Mouse (Mus musculus) liver, embryonic 13.5 days (tissue): ENCODE results near the gene Gata2. TPM values are rescaled to one million over a fixed set of nuclear protein-coding genes. Genes with fewer than 3 reads are reported as not detected.

Experiments
- ATAC-seq: fragments of 200-750 bp; cut with Nextera tagmentation; 2 replicates; pipeline ENCODE4 v1.8.0; 2017; ENCODE audit warnings: low read depth, mild to moderate bottlenecking, moderate number of reproducible peaks, moderate library complexity
- DNase-seq: peaks from one replicate; pipeline ENCODE4 v3.0.0; 2022
- H3K27ac ChIP-seq: fragments of 300-500 bp; sonication (generic); 2 replicates; pipeline ENCODE4 v1.5.1; 2015; ENCODE audit warnings: moderate library complexity, mild to moderate bottlenecking, inconsistent platforms
- H3K27me3 ChIP-seq: fragments of 300-500 bp; sonication (generic); 2 replicates; pipeline ENCODE4 v1.6.1; 2015; ENCODE audit warnings: mild to moderate bottlenecking, inconsistent platforms
- H3K36me3 ChIP-seq: fragments of 300-500 bp; sonication (generic); 2 replicates; pipeline ENCODE4 v1.6.1; 2015; ENCODE audit warnings: mild to moderate bottlenecking, inconsistent platforms
- H3K4me1 ChIP-seq: fragments of 300-500 bp; sonication (generic); replicated peaks from 2 replicates; pipeline ENCODE4 v1.6.1; 2015; ENCODE audit warnings: inconsistent platforms
- H3K4me2 ChIP-seq: fragments of 300-500 bp; sonication (generic); 2 replicates; pipeline ENCODE4 v1.6.1; 2015; ENCODE audit warnings: inconsistent platforms, mild to moderate bottlenecking, moderate library complexity
- H3K4me3 ChIP-seq: fragments of 300-500 bp; sonication (generic); replicated peaks from 2 replicates; pipeline ENCODE4 v1.5.1; 2015; ENCODE audit warnings: mild to moderate bottlenecking, inconsistent platforms
- H3K9ac ChIP-seq: fragments of 300-500 bp; sonication (generic); 2 replicates; pipeline ENCODE4 v1.6.1; 2015; ENCODE audit warnings: mild to moderate bottlenecking, inconsistent platforms
- H3K9me3 ChIP-seq: fragments of 300-500 bp; sonication (generic); replicated peaks from 2 replicates; pipeline ENCODE4 v1.6.1; 2016; ENCODE audit warnings: inconsistent platforms
- WGBS: fragments of 180-500 bp; shearing (Covaris S2); methylation state at CpG from one replicate; pipeline ENCODE4 v1.1.7; 2015; ENCODE audit not compliant: insufficient replicate concordance; 5-methylcytosine and 5-hydroxymethylcytosine counted together
- polyA plus RNA-seq: library from polyadenylated mRNA; unstranded; fragments of >200 nt; fragmentation: Nextera tagmentation; extraction: Ambion mirVana; gene quantifications from 2 replicates; pipeline ENCODE4 v1.2.1, GENCODE M21; 2015

Gata2 gene
- polyA plus RNA-seq, 1 experiment from 2014 or later: 7.4 TPM

- peak overlapping the region; percentile 58 for H3K4me3 ChIP-seq
- H3K36me3 ChIP-seq: no peaks in the 10 kb centered on the region
- H3K27me3 ChIP-seq: peaks cover 100% of the 10 kb centered on the region
- H3K9ac ChIP-seq: peak overlapping the region; percentile 36; the same call in 1 of the 2 replicates
- DNase-seq (no peak), ATAC-seq (no peak)
- no peak overlapping the region for H3K27ac ChIP-seq
- 11% methylated on average over 33 of the region's 33 CpGs for WGBS
- no peaks in the 10 kb centered on the region for H3K9me3 ChIP-seq
- peak overlapping the region; percentile 73 for H3K4me2 ChIP-seq
- peaks cover 67% of the 10 kb centered on the region for H3K4me1 ChIP-seq
These were observed 2.5 kb downstream of the Gata2 start for GRCm38 (mm10) chr6:88196054-88196732.

- no peaks in the 10 kb centered on the region for H3K36me3 ChIP-seq
- no peak for ATAC-seq
- H3K4me2 ChIP-seq: peak overlapping the region; percentile 73
- DNase-seq: no peak
- no peaks in the 10 kb centered on the region for H3K9me3 ChIP-seq
- H3K9ac ChIP-seq: peak overlapping the region; percentile 43
- peaks cover 66% of the 10 kb centered on the region for H3K4me1 ChIP-seq
- H3K4me3 ChIP-seq: peak overlapping the region; percentile 58
- WGBS: under 1% methylated on average over 44 of the region's 44 CpGs
- H3K27ac ChIP-seq: no peak overlapping the region
- peaks cover 100% of the 10 kb centered on the region for H3K27me3 ChIP-seq
These were observed 3.1 kb downstream of the Gata2 start for GRCm38 (mm10) chr6:88196733-88197312.

DNA sequence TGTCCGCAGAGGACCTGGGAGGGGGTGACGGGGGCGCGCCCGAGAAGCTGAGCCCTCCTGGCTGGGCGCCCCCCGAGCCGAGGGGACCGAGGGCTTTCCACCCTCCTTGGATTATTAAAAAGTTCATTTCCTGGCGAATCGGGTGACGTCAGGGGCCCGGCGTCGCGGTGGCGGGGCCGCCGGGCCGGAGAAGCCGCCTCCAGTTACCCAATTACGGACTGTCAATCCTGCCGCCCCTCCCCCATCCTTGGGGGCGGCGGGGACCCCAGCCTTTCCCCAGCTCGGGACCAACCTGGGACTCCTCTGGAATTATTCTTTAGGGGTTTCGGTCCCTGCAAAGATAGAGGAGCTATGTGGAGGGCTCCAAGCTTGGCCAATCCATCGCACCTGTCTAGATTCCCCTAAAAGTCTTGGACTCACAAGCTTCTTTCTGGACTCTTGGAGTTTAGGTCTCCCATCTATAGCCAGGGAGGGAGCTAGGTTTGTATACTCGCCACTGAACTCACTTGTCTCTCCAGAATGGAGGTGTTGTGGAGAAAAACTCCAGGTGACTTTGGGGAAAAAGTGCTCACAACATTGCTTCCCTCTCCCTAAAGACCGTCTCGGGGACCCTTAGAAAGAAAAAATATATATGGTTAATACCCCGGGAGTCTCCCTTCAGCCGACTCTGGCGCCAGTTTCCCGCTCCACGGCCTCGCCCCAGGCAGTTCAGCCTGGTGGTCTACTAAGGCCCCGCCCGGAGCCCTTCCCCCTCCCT, 3.8 kb downstream of the Gata2 start:
- Histone ChIP-seq H3K4me2 (peak overlapping the region; percentile 73), H3K9me3 (no peaks in the 10 kb centered on the region), H3K27ac (no peak overlapping the region), H3K9ac (peak overlapping the region; percentile 43), H3K4me3 (peak overlapping the region; percentile 58), H3K4me1 (peaks cover 69% of the 10 kb centered on the region), H3K27me3 (peaks cover 100% of the 10 kb centered on the region), H3K36me3 (no peaks in the 10 kb centered on the region)
- ATAC-seq (no peak), DNase-seq (no peak)
- 2% methylated on average over 39 of the region's 39 CpGs for WGBS

- under 1% methylated on average over 62 of the region's 62 CpGs for WGBS
- Histone ChIP-seq H3K27me3 (peaks cover 98% of the 10 kb centered on the region), H3K4me1 (peaks cover 75% of the 10 kb centered on the region), H3K27ac (no peak overlapping the region), H3K36me3 (no peaks in the 10 kb centered on the region), H3K9me3 (no peaks in the 10 kb centered on the region), H3K9ac (peak overlapping the region; percentile 56), H3K4me3 (peak overlapping the region; percentile 58), H3K4me2 (peak overlapping the region; percentile 73)
- no peak for DNase-seq
- ATAC-seq: peak; percentile 62
These were observed 4.6 kb downstream of the Gata2 start for GRCm38 (mm10) chr6:88198070-88198940.

- H3K4me2 ChIP-seq: peak overlapping the region; percentile 73
- under 1% methylated on average over 39 of the region's 39 CpGs for WGBS
- DNase-seq (no peak), ATAC-seq (no peak)
- no peaks in the 10 kb centered on the region for H3K36me3 ChIP-seq
- peaks cover 75% of the 10 kb centered on the region for H3K4me1 ChIP-seq
- peaks cover 98% of the 10 kb centered on the region for H3K27me3 ChIP-seq
- no peaks in the 10 kb centered on the region for H3K9me3 ChIP-seq
- peak overlapping the region; percentile 56 for H3K9ac ChIP-seq
- peak overlapping the region; percentile 58 for H3K4me3 ChIP-seq
- H3K27ac ChIP-seq: no peak overlapping the region
These were observed 5.5 kb downstream of the Gata2 start for GRCm38 (mm10) chr6:88199001-88199717.

- 18% methylated on average over 50 of the region's 50 CpGs for WGBS
- no peak overlapping the region for H3K27ac ChIP-seq
- no peaks in the 10 kb centered on the region for H3K9me3 ChIP-seq
- ATAC-seq: no peak
- H3K9ac ChIP-seq: no peak overlapping the region; the same call in 1 of the 2 replicates
- peaks cover 76% of the 10 kb centered on the region for H3K4me1 ChIP-seq
- no peaks in the 10 kb centered on the region for H3K36me3 ChIP-seq
- H3K4me2 ChIP-seq: peak overlapping the region; percentile 73
- DNase-seq: no peak
- H3K27me3 ChIP-seq: peaks cover 98% of the 10 kb centered on the region
- peak overlapping the region; percentile 58 for H3K4me3 ChIP-seq
These were observed 6.3 kb downstream of the Gata2 start for GRCm38 (mm10) chr6:88199718-88200692.

DNA sequence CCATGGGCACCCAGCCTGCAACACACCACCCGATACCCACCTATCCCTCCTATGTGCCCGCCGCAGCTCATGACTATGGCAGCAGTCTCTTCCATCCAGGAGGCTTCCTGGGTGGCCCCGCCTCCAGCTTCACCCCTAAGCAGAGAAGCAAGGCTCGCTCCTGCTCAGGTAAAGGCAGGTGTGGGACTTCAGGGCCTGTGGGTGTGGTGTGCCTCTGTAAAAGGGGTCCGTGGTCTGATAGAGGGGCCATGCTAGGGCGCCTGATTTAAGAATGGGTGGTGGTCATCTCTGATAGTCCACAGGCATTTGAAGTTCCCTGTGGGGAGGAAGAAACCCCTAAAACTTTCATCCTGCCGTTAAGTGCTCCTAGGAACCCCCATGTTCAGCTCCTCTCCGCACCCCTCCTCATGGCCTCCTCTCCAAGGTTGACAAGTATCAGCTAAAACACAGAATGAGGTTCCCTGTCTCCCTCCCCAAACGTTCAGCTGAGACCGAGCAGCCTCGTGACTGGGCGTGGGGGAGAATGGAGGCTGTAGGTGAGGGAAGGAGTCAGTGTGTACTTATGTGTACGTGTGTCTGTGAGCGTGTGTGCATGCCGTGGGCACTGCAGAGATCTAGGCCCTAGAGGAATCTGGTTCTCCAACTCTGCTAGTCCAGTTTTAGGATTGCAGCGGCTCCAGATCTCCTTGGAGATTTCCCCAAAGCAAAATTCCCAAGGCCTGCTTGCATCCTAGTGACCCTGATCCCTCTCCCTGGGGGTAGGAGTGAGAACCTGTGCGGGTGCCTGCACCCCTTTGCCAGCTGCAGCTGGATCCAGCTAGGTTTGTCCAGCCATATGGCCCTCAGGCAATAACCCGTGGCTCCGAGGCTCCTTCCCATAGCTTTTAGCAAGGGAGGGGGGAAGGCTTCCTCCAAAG, 7.3 kb downstream of the Gata2 start:
- Histone ChIP-seq H3K4me2 (peak overlapping the region; percentile 73), H3K4me3 (0 out of 2 replicates have a peak overlapping the region, but pooled peaks have one; percentile 58)
- WGBS: 39% methylated on average over 20 of the region's 20 CpGs

GRCm38 (mm10) chr6:88201926-88202700, 8.4 kb downstream of the Gata2 start:
- no peaks in the 10 kb centered on the region for H3K36me3 ChIP-seq
- H3K27ac ChIP-seq: no peak overlapping the region
- H3K9ac ChIP-seq: no peak overlapping the region
- DNase-seq: no peak
- WGBS: 18% methylated on average over 15 of the region's 15 CpGs
- peaks cover 93% of the 10 kb centered on the region for H3K27me3 ChIP-seq
- no peak overlapping the region; the same call in 1 of the 2 replicates for H3K4me3 ChIP-seq
- H3K9me3 ChIP-seq: no peaks in the 10 kb centered on the region
- peaks cover 77% of the 10 kb centered on the region for H3K4me1 ChIP-seq
- H3K4me2 ChIP-seq: peak overlapping the region; percentile 58
- ATAC-seq: no peak

More for the DNA sequence above, 7.3 kb downstream of the Gata2 start:
- DNase-seq: no peak
- no peak for ATAC-seq
- H3K4me1 ChIP-seq: peaks cover 77% of the 10 kb centered on the region
- H3K9ac ChIP-seq: no peak overlapping the region
- H3K36me3 ChIP-seq: no peaks in the 10 kb centered on the region
- H3K9me3 ChIP-seq: no peaks in the 10 kb centered on the region
- H3K27ac ChIP-seq: no peak overlapping the region
- peaks cover 97% of the 10 kb centered on the region for H3K27me3 ChIP-seq
